Comparison of ENCODE assay signal across 13 mouse cellular contexts in the genomic region with DNA sequence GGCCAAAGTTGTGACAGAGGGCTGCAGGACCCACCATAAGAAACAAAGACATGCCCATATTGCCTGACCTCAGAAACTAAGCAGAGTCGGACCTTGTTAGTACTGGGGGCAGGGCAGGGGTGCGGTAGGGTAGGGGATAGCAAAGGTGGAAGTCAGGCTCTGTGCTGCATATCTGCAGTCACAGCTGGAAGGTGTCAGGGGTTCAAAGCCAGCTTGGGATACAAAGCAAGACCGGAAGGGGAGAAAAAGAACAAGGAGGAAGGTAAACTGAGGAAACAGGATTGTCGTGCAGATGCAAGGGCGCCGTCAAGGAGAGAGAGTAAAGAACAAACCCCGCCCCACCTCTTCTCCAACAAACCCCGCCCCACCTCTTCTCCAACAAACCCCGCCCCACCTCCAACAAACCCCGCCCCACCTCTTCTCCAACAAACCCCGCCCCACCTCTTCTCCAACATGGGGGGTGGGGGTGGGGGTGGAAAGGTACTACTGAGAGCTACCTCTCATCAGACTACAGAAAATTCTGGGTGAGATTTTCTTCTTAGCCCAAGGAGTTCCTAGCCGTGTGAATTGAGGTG.
"Had no signal": no experiment of that assay in that cellular context is flagged by ENCODE, and none has a peak within 500 bp of the region (broad histone marks: within the 10 kb centered on the region; RNA-seq: fewer than 3 reads in every experiment).

No protein-coding gene starts in this region.

- H3K9ac ChIP-seq: liver, embryonic 13.5 days; midbrain, embryonic 13.5 days; neural tube, embryonic 13.5 days had no signal

- H3K36me3 ChIP-seq: liver, embryonic 13.5 days; midbrain, embryonic 10.5 days had no signal

- H3K4me3 ChIP-seq: layer of hippocampus, adult 2 months; liver, embryonic 13.5 days; megakaryocyte, embryonic 14.5 days; midbrain, embryonic 10.5 days; midbrain, embryonic 13.5 days; myocyte; neural tube, embryonic 13.5 days had no signal

- DNase-seq: kidney, adult 18-20 months; layer of hippocampus, adult 9-11 months; liver, embryonic 13.5 days; lung, adult 2 months; thymus, postnatal 25 days had no signal

- H3K4me2 ChIP-seq: liver, embryonic 13.5 days; midbrain, embryonic 13.5 days; neural tube, embryonic 13.5 days had no signal

- ATAC-seq: midbrain, embryonic 13.5 days; midbrain, embryonic 16.5 days had no signal

- H3K9me3 ChIP-seq: midbrain, embryonic 10.5 days; midbrain, embryonic 13.5 days; neural tube, embryonic 13.5 days had no signal

- H3K27ac ChIP-seq: kidney, postnatal 0 days; layer of hippocampus, adult 2 months; liver, embryonic 13.5 days; midbrain, embryonic 10.5 days; midbrain, embryonic 13.5 days; neural tube, embryonic 13.5 days had no signal

- H3K27me3 ChIP-seq: neural tube, embryonic 13.5 days had no signal
